Mouse (Mus musculus) heart, embryonic 14.5 days (tissue): ENCODE measurements around the gene Col18a1. TPM values are rescaled to one million over a fixed set of nuclear protein-coding genes. Genes with fewer than 3 reads are reported as not detected.

ENCODE experiments used
- ATAC-seq: fragments of 200-750 bp; cut with Nextera tagmentation; 2 replicates; pipeline ENCODE4 v1.8.0; 2017; ENCODE audit warnings: low read depth, moderate TSS enrichment; ENCODE audit not compliant: insufficient number of reproducible peaks, insufficient read depth, low FRiP score
- H3K27ac ChIP-seq, 2 experiments: fragments of 200-500 bp in 1 of 2; fragments of 300-500 bp in 1 of 2; sonication (generic) in 1 of 2; replicated peaks in 1 of 2; 2 replicates each; pipeline ENCODE4 v1.5.1; 2012 to 2014; ENCODE audit warnings: low read depth in 2 of 2, low read length in 2 of 2, control low read depth in 1 of 2, mild to moderate bottlenecking in 1 of 2, mixed read lengths in 1 of 2; ENCODE audit not compliant: control insufficient read depth in 1 of 2, insufficient read depth in 1 of 2
- H3K27me3 ChIP-seq: fragments of 300-500 bp; sonication (generic); 2 replicates; pipeline ENCODE4 v1.6.1; 2014; ENCODE audit warnings: mild to moderate bottlenecking, low read length, control low read depth; ENCODE audit not compliant: control insufficient read depth, insufficient read depth
- H3K36me3 ChIP-seq: fragments of 300-500 bp; sonication (generic); 2 replicates; pipeline ENCODE4 v1.6.1; 2014; ENCODE audit warnings: mild to moderate bottlenecking, control low read depth, low read length, mixed read lengths; ENCODE audit not compliant: control insufficient read depth, insufficient read depth
- H3K4me1 ChIP-seq, 2 experiments: fragments of 200-500 bp in 1 of 2; fragments of 300-500 bp in 1 of 2; sonication (generic) in 1 of 2; 2 replicates each; pipeline ENCODE4 v1.6.1; 2012 to 2014; ENCODE audit warnings: low read length in 2 of 2, control low read depth in 1 of 2, mixed read lengths in 1 of 2; ENCODE audit not compliant: control insufficient read depth in 2 of 2, insufficient read depth in 2 of 2
- H3K4me2 ChIP-seq: fragments of 300-500 bp; sonication (generic); 2 replicates; pipeline ENCODE4 v1.6.1; 2014; ENCODE audit warnings: mild to moderate bottlenecking, low read length
- H3K4me3 ChIP-seq, 2 experiments: fragments of 200-500 bp in 1 of 2; fragments of 300-500 bp in 1 of 2; sonication (generic) in 1 of 2; 2 replicates each; pipeline ENCODE4 v1.5.1; 2012 to 2014; ENCODE audit warnings: low read length in 2 of 2, mild to moderate bottlenecking in 2 of 2, control low read depth in 1 of 2, low read depth in 1 of 2, moderate library complexity in 1 of 2; ENCODE audit not compliant: control insufficient read depth in 1 of 2, insufficient read depth in 1 of 2
- H3K9ac ChIP-seq: fragments of 300-500 bp; sonication (generic); 2 replicates; pipeline ENCODE4 v1.6.1; 2014; ENCODE audit warnings: mild to moderate bottlenecking, low read length
- H3K9me3 ChIP-seq: fragments of 300-500 bp; sonication (generic); 2 replicates; pipeline ENCODE4 v1.6.1; 2016; ENCODE audit warnings: low read length, control low read depth; ENCODE audit not compliant: control insufficient read depth
- WGBS: fragments of 180-500 bp; shearing (Covaris S2); extraction: QIAGEN DNeasy Blood & Tissue Kit; methylation state at CpG from one replicate; pipeline ENCODE4 v1.1.7; 2014; 5-methylcytosine and 5-hydroxymethylcytosine counted together
- polyA plus RNA-seq: library from polyadenylated mRNA; unstranded; fragments of >200 nt; fragmentation: Nextera tagmentation; extraction: Ambion mirVana; gene quantifications from 2 replicates; pipeline ENCODE4 v1.2.1, GENCODE M21; 2014

Gene Col18a1
- polyA plus RNA-seq, 1 experiment from 2014 or later, result 102 TPM

GRCm38 (mm10) chr10:77095666-77096065 lies 70.7 kb downstream of the Col18a1 start:
- H3K9ac ChIP-seq, result no peak overlapping the region
- H3K9me3 ChIP-seq, result peaks cover 9% of the 10 kb centered on the region; the same call in 1 of the 2 replicates
- ATAC-seq, result no peak
- no peak overlapping the region for H3K27ac ChIP-seq
- no peaks in the 10 kb centered on the region for H3K27me3 ChIP-seq
- H3K4me2 ChIP-seq, result no peak overlapping the region
- no peak overlapping the region for H3K4me3 ChIP-seq
- peaks cover 17 to 23% of the 10 kb centered on the region in 2 experiments for H3K4me1 ChIP-seq
- H3K36me3 ChIP-seq, result peaks cover 14% of the 10 kb centered on the region
- WGBS, result 91% methylated on average over 3 of the region's 3 CpGs

GRCm38 (mm10) chr10:77093817-77094216 lies 72.5 kb downstream of the Col18a1 start:
- Histone ChIP-seq H3K27me3 (no peaks in the 10 kb centered on the region), H3K36me3 (peaks cover 14% of the 10 kb centered on the region), H3K9me3 (peaks cover 9% of the 10 kb centered on the region; the same call in 1 of the 2 replicates), H3K4me1 (peaks cover 31 to 36% of the 10 kb centered on the region in 2 experiments), H3K27ac (no peak overlapping the region), H3K4me3 (no peak overlapping the region), H3K9ac (no peak overlapping the region), H3K4me2 (no peak overlapping the region)
- no peak for ATAC-seq

- Histone ChIP-seq H3K27me3 (no peaks in the 10 kb centered on the region), H3K4me3 (no peak overlapping the region), H3K9ac (no peak overlapping the region), H3K36me3 (peaks cover 33% of the 10 kb centered on the region), H3K27ac (no peak overlapping the region), H3K9me3 (peaks cover 9% of the 10 kb centered on the region; the same call in 1 of the 2 replicates), H3K4me2 (no peak overlapping the region), H3K4me1 (peaks cover 15 to 16% of the 10 kb centered on the region in 2 experiments)
- ATAC-seq, result no peak
- WGBS, result 70% methylated on average over 4 of the region's 4 CpGs
Measured at GRCm38 (mm10) chr10:77091538-77092097, 74.7 kb downstream of the Col18a1 start.

GRCm38 (mm10) chr10:77090063-77090462 lies 76.3 kb downstream of the Col18a1 start:
- Histone ChIP-seq H3K9ac (no peak overlapping the region), H3K4me3 (no peak overlapping the region), H3K27me3 (no peaks in the 10 kb centered on the region), H3K27ac (peak overlapping the region in 1 of 2 experiments; percentile 53; a peak in 2 of 4 replicates), H3K4me1 (peaks cover 15 to 16% of the 10 kb centered on the region in 2 experiments), H3K9me3 (peaks cover 9% of the 10 kb centered on the region; the same call in 1 of the 2 replicates), H3K36me3 (peaks cover 38% of the 10 kb centered on the region), H3K4me2 (peak overlapping the region; percentile 43)
- WGBS, result 24% methylated on average over 5 of the region's 5 CpGs
- ATAC-seq, result peak; percentile 49

GRCm38 (mm10) chr10:77089336-77089735 lies 77.0 kb downstream of the Col18a1 start:
- peaks cover 9% of the 10 kb centered on the region; the same call in 1 of the 2 replicates for H3K9me3 ChIP-seq
- 26% methylated on average over 8 of the region's 8 CpGs for WGBS
- no peak; the same call in 1 of the 2 replicates for ATAC-seq
- 0 out of 2 replicates have a peak overlapping the region, but pooled peaks have one; percentile 28 for H3K9ac ChIP-seq
- H3K4me3 ChIP-seq, result peak overlapping the region in 1 of 2 experiments; percentile 24; a peak in 2 of 4 replicates
- H3K27me3 ChIP-seq, result no peaks in the 10 kb centered on the region
- H3K4me2 ChIP-seq, result peak overlapping the region; percentile 43
- peaks cover 15 to 16% of the 10 kb centered on the region in 2 experiments for H3K4me1 ChIP-seq
- H3K36me3 ChIP-seq, result peaks cover 41% of the 10 kb centered on the region
- H3K27ac ChIP-seq, result peak overlapping the region; percentile 53 to 70

GRCm38 (mm10) chr10:77084568-77084967 lies 81.8 kb downstream of the Col18a1 start:
- H3K4me3 ChIP-seq, result no peak overlapping the region
- H3K4me2 ChIP-seq, result no peak overlapping the region
- peaks cover 2 to 5% of the 10 kb centered on the region in 2 experiments for H3K4me1 ChIP-seq
- no peaks in the 10 kb centered on the region for H3K9me3 ChIP-seq
- ATAC-seq, result no peak
- no peak overlapping the region for H3K9ac ChIP-seq
- WGBS, result 24% methylated on average over 1 of the region's 1 CpGs
- no peaks in the 10 kb centered on the region for H3K27me3 ChIP-seq
- H3K27ac ChIP-seq, result no peak overlapping the region
- H3K36me3 ChIP-seq, result peaks cover 64% of the 10 kb centered on the region

- Histone ChIP-seq H3K27ac (no peak overlapping the region), H3K36me3 (peaks cover 74% of the 10 kb centered on the region), H3K4me1 (no peaks in the 10 kb centered on the region), H3K4me3 (no peak overlapping the region), H3K9me3 (no peaks in the 10 kb centered on the region), H3K9ac (no peak overlapping the region), H3K27me3 (no peaks in the 10 kb centered on the region), H3K4me2 (no peak overlapping the region)
- 64% methylated on average over 5 of the region's 5 CpGs for WGBS
- ATAC-seq, result no peak
Measured at GRCm38 (mm10) chr10:77082921-77083320, 83.4 kb downstream of the Col18a1 start.

GRCm38 (mm10) chr10:77082453-77082852 lies 83.9 kb downstream of the Col18a1 start:
- Histone ChIP-seq H3K4me3 (no peak overlapping the region), H3K9ac (no peak overlapping the region), H3K9me3 (no peaks in the 10 kb centered on the region), H3K36me3 (peaks cover 74% of the 10 kb centered on the region), H3K27me3 (no peaks in the 10 kb centered on the region), H3K27ac (no peak overlapping the region), H3K4me2 (no peak overlapping the region), H3K4me1 (no peaks in the 10 kb centered on the region)
- ATAC-seq, result no peak
- 34% methylated on average over 3 of the region's 3 CpGs for WGBS
